In the genomic region with DNA sequence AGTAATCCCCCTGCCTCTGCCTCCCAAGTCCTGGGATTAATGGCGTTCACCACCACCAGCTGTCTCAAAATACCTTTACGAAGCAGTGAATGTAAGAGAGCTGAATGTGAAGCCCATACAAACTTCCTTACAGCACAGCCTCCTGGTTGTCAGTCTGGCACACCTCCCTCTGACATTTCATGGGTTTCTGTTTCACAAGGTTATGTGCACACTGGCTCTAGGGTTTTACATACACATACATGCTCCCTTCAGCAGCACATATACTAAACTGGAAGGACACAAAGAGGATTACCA, we compare ENCODE assay signal across 13 mouse cellular contexts. TPM values are rescaled to one million over a fixed set of nuclear protein-coding genes. Genes with fewer than 3 reads are reported as not detected.
DNase-seq lines count a peak whose midpoint lies in the region; ATAC-seq and TF ChIP-seq lines count a peak whose summit lies in the region.
"Had no signal": no experiment of that assay in that cellular context is flagged by ENCODE, and none has a peak within 500 bp of the region (broad histone marks: within the 10 kb centered on the region; RNA-seq: fewer than 3 reads in every experiment).

No protein-coding gene starts in this region.

- H3K36me3 ChIP-seq in forebrain, embryonic 15.5 days: no peaks in the 10 kb centered on the region
- H3K36me3 ChIP-seq in forebrain, embryonic 16.5 days (ENCODE audit: control insufficient read depth, insufficient read depth): no peaks in the 10 kb centered on the region
- H3K36me3 ChIP-seq in midbrain, embryonic 14.5 days (ENCODE audit: control insufficient read depth, insufficient read depth, low read length): no peaks in the 10 kb centered on the region
- no peaks in the 10 kb centered on the region for H3K36me3 ChIP-seq in midbrain, postnatal 0 days (ENCODE audit: insufficient read depth, low read length)
- no peaks in the 10 kb centered on the region for H3K36me3 ChIP-seq in limb, embryonic 15.5 days

- no peak overlapping the region for H3K9ac ChIP-seq in forebrain, embryonic 15.5 days (replicated peaks)
- no peak overlapping the region for H3K9ac ChIP-seq in forebrain, embryonic 16.5 days (replicated peaks; ENCODE audit: low read depth, low read length)
- H3K9ac ChIP-seq in midbrain, embryonic 14.5 days (replicated peaks; ENCODE audit: low read length): no peak overlapping the region
- no peak overlapping the region for H3K9ac ChIP-seq in midbrain, postnatal 0 days (replicated peaks; ENCODE audit: low read length, poor library complexity, severe bottlenecking)
- H3K9ac ChIP-seq in limb, embryonic 15.5 days: no peak overlapping the region

- no peaks in the 10 kb centered on the region for H3K9me3 ChIP-seq in forebrain, embryonic 15.5 days
- H3K9me3 ChIP-seq in forebrain, embryonic 16.5 days (ENCODE audit: control insufficient read depth, low read length): no peaks in the 10 kb centered on the region
- H3K9me3 ChIP-seq in midbrain, embryonic 14.5 days (ENCODE audit: control insufficient read depth, low read length): no peaks in the 10 kb centered on the region
- H3K9me3 ChIP-seq in midbrain, postnatal 0 days (ENCODE audit: low read length): no peaks in the 10 kb centered on the region
- no peaks in the 10 kb centered on the region for H3K9me3 ChIP-seq in limb, embryonic 15.5 days

- TF ChIP-seq CTCF in midbrain, postnatal 0 days (IDR thresholded peaks at IDR 0.05): no peak

- no peak for DNase-seq in midbrain, embryonic 14.5 days
- no peak for DNase-seq in midbrain, postnatal 0 days (ENCODE audit: low spot score)
- DNase-seq in layer of hippocampus, adult 11-12 months (ENCODE audit: low spot score): no peak
- DNase-seq in kidney, postnatal 25 days: no peak
- DNase-seq: gastrocnemius, postnatal 25 days; layer of hippocampus, postnatal 36 days; lung, adult 2 months; right cerebral cortex, postnatal 25 days had no signal

- H3K4me3 ChIP-seq in forebrain, embryonic 15.5 days: no peak overlapping the region
- H3K4me3 ChIP-seq in forebrain, embryonic 16.5 days (replicated peaks; ENCODE audit: low read length): no peak overlapping the region
- no peak overlapping the region for H3K4me3 ChIP-seq in midbrain, embryonic 14.5 days (replicated peaks; ENCODE audit: low read depth, low read length)
- no peak overlapping the region for H3K4me3 ChIP-seq in midbrain, postnatal 0 days (ENCODE audit: low read depth, low read length)
- H3K4me3 ChIP-seq in limb, embryonic 15.5 days: no peak overlapping the region

- peak overlapping the region; percentile 97; the same call in 1 of the 2 replicates for H3K27ac ChIP-seq in forebrain, embryonic 15.5 days (replicated peaks)
- no peak overlapping the region; the same call in 1 of the 2 replicates for H3K27ac ChIP-seq in forebrain, embryonic 16.5 days (ENCODE audit: low read length)
- H3K27ac ChIP-seq in midbrain, embryonic 14.5 days (replicated peaks; ENCODE audit: low read depth, low read length): 0 out of 2 replicates have a peak overlapping the region, but pooled peaks have one; percentile 95
- H3K27ac ChIP-seq in midbrain, postnatal 0 days (ENCODE audit: low read depth, low read length): no peak overlapping the region
- H3K27ac ChIP-seq in limb, embryonic 15.5 days: peak overlapping the region; percentile 94

- peaks cover 33% of the 10 kb centered on the region for H3K4me1 ChIP-seq in forebrain, embryonic 15.5 days
- peaks cover 26% of the 10 kb centered on the region for H3K4me1 ChIP-seq in forebrain, embryonic 16.5 days (replicated peaks; ENCODE audit: control insufficient read depth, insufficient read depth, low read length)
- H3K4me1 ChIP-seq in midbrain, embryonic 14.5 days (ENCODE audit: control insufficient read depth, insufficient read depth, low read length): peaks cover 20% of the 10 kb centered on the region
- H3K4me1 ChIP-seq in midbrain, postnatal 0 days (ENCODE audit: insufficient read depth, low read length): peaks cover 9% of the 10 kb centered on the region; the same call in 1 of the 2 replicates
- peaks cover 39% of the 10 kb centered on the region for H3K4me1 ChIP-seq in limb, embryonic 15.5 days

- no peak overlapping the region for H3K4me2 ChIP-seq in forebrain, embryonic 15.5 days (replicated peaks)
- H3K4me2 ChIP-seq in forebrain, embryonic 16.5 days (ENCODE audit: low read length): no peak overlapping the region
- no peak overlapping the region for H3K4me2 ChIP-seq in midbrain, embryonic 14.5 days (ENCODE audit: low read length)
- H3K4me2 ChIP-seq in midbrain, postnatal 0 days (ENCODE audit: low read depth, low read length, poor library complexity, severe bottlenecking): no peak overlapping the region
- no peak overlapping the region for H3K4me2 ChIP-seq in limb, embryonic 15.5 days

- no peak for ATAC-seq in forebrain, embryonic 15.5 days (replicated peaks)
- ATAC-seq in forebrain, embryonic 16.5 days: no peak
- no peak for ATAC-seq in midbrain, embryonic 14.5 days (ENCODE audit: low FRiP score, low TSS enrichment)
- ATAC-seq in midbrain, postnatal 0 days (ENCODE audit: low FRiP score): no peak
- no peak for ATAC-seq in limb, embryonic 15.5 days (ENCODE audit: insufficient number of reproducible peaks, low FRiP score, low TSS enrichment, low read depth)
- ATAC-seq in megakaryocyte-erythroid progenitor cell, adult 5-6 weeks (replicated peaks; ENCODE audit: low FRiP score, low TSS enrichment, poor library complexity, severe bottlenecking): no peak
- ATAC-seq: CD4-positive, CD25-positive, alpha-beta regulatory T cell, adult 4 months had no signal

- H3K27me3 ChIP-seq in forebrain, embryonic 15.5 days: no peaks in the 10 kb centered on the region
- H3K27me3 ChIP-seq in forebrain, embryonic 16.5 days (replicated peaks; ENCODE audit: control insufficient read depth, insufficient read depth, low read length): no peaks in the 10 kb centered on the region
- no peaks in the 10 kb centered on the region for H3K27me3 ChIP-seq in midbrain, embryonic 14.5 days (ENCODE audit: control insufficient read depth, insufficient read depth, low read length)
- H3K27me3 ChIP-seq in midbrain, postnatal 0 days (ENCODE audit: insufficient read depth, low read length): no peaks in the 10 kb centered on the region
- H3K27me3 ChIP-seq in limb, embryonic 15.5 days: no peaks in the 10 kb centered on the region

- WGBS in forebrain, embryonic 15.5 days: 41% methylated on average over 2 of the region's 2 CpGs
- WGBS in forebrain, embryonic 16.5 days: 48% methylated on average over 2 of the region's 2 CpGs
- WGBS in midbrain, embryonic 14.5 days: 47% methylated on average over 2 of the region's 2 CpGs
- 55% methylated on average over 2 of the region's 2 CpGs for WGBS in midbrain, postnatal 0 days
- 46% methylated on average over 2 of the region's 2 CpGs for WGBS in limb, embryonic 15.5 days

RNA-seq across cellular contexts. Expression of gene Tmem107, which starts 4.1 kb away (rescaled TPM):
- polyA plus RNA-seq in forebrain, embryonic 15.5 days (2015; fragmentation: Nextera tagmentation; extraction: Ambion mirVana): 47.6 and 50.5 TPM in 2 replicates
- 43.7 and 48.4 TPM in 2 replicates for polyA plus RNA-seq in forebrain, embryonic 16.5 days (2015; fragmentation: Nextera tagmentation; extraction: Ambion mirVana)
- polyA plus RNA-seq in midbrain, embryonic 14.5 days (2014; fragmentation: Nextera tagmentation; extraction: Ambion mirVana): 28.0 and 36.5 TPM in 2 replicates
- 42.4 and 61.8 TPM in 2 replicates for total RNA-seq in midbrain, postnatal 0 days (2014; rRNA removed)
- 23.8 and 27.8 TPM in 2 replicates for polyA plus RNA-seq in midbrain, postnatal 0 days (2015; fragmentation: Nextera tagmentation; extraction: Ambion mirVana)
- 64.8 and 65.5 TPM in 2 replicates for polyA plus RNA-seq in limb, embryonic 15.5 days (2015; fragmentation: Nextera tagmentation; extraction: Ambion mirVana)
- 33.8 and 51.0 TPM in 2 replicates for total RNA-seq in megakaryocyte-erythroid progenitor cell, adult 5-6 weeks (2014; fragmentation: Nextera tagmentation)
- 16.2 and 33.4 TPM in 2 replicates for total RNA-seq in megakaryocyte-erythroid progenitor cell, adult 5-6 weeks (2017)

RNA-seq across cellular contexts. Expression of gene Vamp2, which starts 13.6 kb away (rescaled TPM):
- polyA plus RNA-seq in forebrain, embryonic 15.5 days (2015; fragmentation: Nextera tagmentation; extraction: Ambion mirVana): 179 and 188 TPM in 2 replicates
- 217 and 259 TPM in 2 replicates for polyA plus RNA-seq in forebrain, embryonic 16.5 days (2015; fragmentation: Nextera tagmentation; extraction: Ambion mirVana)
- 258 and 260 TPM in 2 replicates for polyA plus RNA-seq in midbrain, embryonic 14.5 days (2014; fragmentation: Nextera tagmentation; extraction: Ambion mirVana)
- total RNA-seq in midbrain, postnatal 0 days (2014; rRNA removed): 144 and 157 TPM in 2 replicates
- 591 and 600 TPM in 2 replicates for polyA plus RNA-seq in midbrain, postnatal 0 days (2015; fragmentation: Nextera tagmentation; extraction: Ambion mirVana)
- polyA plus RNA-seq in limb, embryonic 15.5 days (2015; fragmentation: Nextera tagmentation; extraction: Ambion mirVana): 95.0 and 103 TPM in 2 replicates
- 46.7 and 60.3 TPM in 2 replicates for total RNA-seq in megakaryocyte-erythroid progenitor cell, adult 5-6 weeks (2014; fragmentation: Nextera tagmentation)
- total RNA-seq in megakaryocyte-erythroid progenitor cell, adult 5-6 weeks (2017): 7.5 and 15.7 TPM in 2 replicates

RNA-seq across cellular contexts. Expression of gene Borcs6, which starts 15.2 kb away (rescaled TPM):
- polyA plus RNA-seq in forebrain, embryonic 15.5 days (2015; fragmentation: Nextera tagmentation; extraction: Ambion mirVana): 12.8 and 15.4 TPM in 2 replicates
- 11.4 and 12.3 TPM in 2 replicates for polyA plus RNA-seq in forebrain, embryonic 16.5 days (2015; fragmentation: Nextera tagmentation; extraction: Ambion mirVana)
- 17.3 and 20.1 TPM in 2 replicates for polyA plus RNA-seq in midbrain, embryonic 14.5 days (2014; fragmentation: Nextera tagmentation; extraction: Ambion mirVana)
- total RNA-seq in midbrain, postnatal 0 days (2014; rRNA removed): 33.3 and 39.0 TPM in 2 replicates
- 21.1 and 21.3 TPM in 2 replicates for polyA plus RNA-seq in midbrain, postnatal 0 days (2015; fragmentation: Nextera tagmentation; extraction: Ambion mirVana)
- polyA plus RNA-seq in limb, embryonic 15.5 days (2015; fragmentation: Nextera tagmentation; extraction: Ambion mirVana): 12.9 and 13.7 TPM in 2 replicates
- total RNA-seq in megakaryocyte-erythroid progenitor cell, adult 5-6 weeks (2014; fragmentation: Nextera tagmentation): 0.46 and 7.0 TPM in 2 replicates
- total RNA-seq in megakaryocyte-erythroid progenitor cell, adult 5-6 weeks (2017): 3.5 TPM in 2 replicates

RNA-seq across cellular contexts. Expression of gene Per1, which starts 20.3 kb away (rescaled TPM):
- 7.6 and 8.2 TPM in 2 replicates for polyA plus RNA-seq in forebrain, embryonic 15.5 days (2015; fragmentation: Nextera tagmentation; extraction: Ambion mirVana)
- polyA plus RNA-seq in forebrain, embryonic 16.5 days (2015; fragmentation: Nextera tagmentation; extraction: Ambion mirVana): 11.8 and 12.1 TPM in 2 replicates
- 9.3 and 13.1 TPM in 2 replicates for polyA plus RNA-seq in midbrain, embryonic 14.5 days (2014; fragmentation: Nextera tagmentation; extraction: Ambion mirVana)
- total RNA-seq in midbrain, postnatal 0 days (2014; rRNA removed): 28.5 and 47.1 TPM in 2 replicates
- 11.8 and 15.4 TPM in 2 replicates for polyA plus RNA-seq in midbrain, postnatal 0 days (2015; fragmentation: Nextera tagmentation; extraction: Ambion mirVana)
- 24.3 and 28.9 TPM in 2 replicates for polyA plus RNA-seq in limb, embryonic 15.5 days (2015; fragmentation: Nextera tagmentation; extraction: Ambion mirVana)
- 11.3 and 17.6 TPM in 2 replicates for total RNA-seq in megakaryocyte-erythroid progenitor cell, adult 5-6 weeks (2014; fragmentation: Nextera tagmentation)
- total RNA-seq in megakaryocyte-erythroid progenitor cell, adult 5-6 weeks (2017): 4.7 and 12.5 TPM in 2 replicates

RNA-seq across cellular contexts. Expression of gene Aurkb, which starts 29.3 kb away (rescaled TPM):
- 68.3 and 81.8 TPM in 2 replicates for polyA plus RNA-seq in forebrain, embryonic 15.5 days (2015; fragmentation: Nextera tagmentation; extraction: Ambion mirVana)
- polyA plus RNA-seq in forebrain, embryonic 16.5 days (2015; fragmentation: Nextera tagmentation; extraction: Ambion mirVana): 56.7 and 68.2 TPM in 2 replicates
- polyA plus RNA-seq in midbrain, embryonic 14.5 days (2014; fragmentation: Nextera tagmentation; extraction: Ambion mirVana): 14.6 and 29.6 TPM in 2 replicates
- 6.9 and 10.5 TPM in 2 replicates for total RNA-seq in midbrain, postnatal 0 days (2014; rRNA removed)
- 6.0 and 6.9 TPM in 2 replicates for polyA plus RNA-seq in midbrain, postnatal 0 days (2015; fragmentation: Nextera tagmentation; extraction: Ambion mirVana)
- polyA plus RNA-seq in limb, embryonic 15.5 days (2015; fragmentation: Nextera tagmentation; extraction: Ambion mirVana): 111 and 121 TPM in 2 replicates
- total RNA-seq in megakaryocyte-erythroid progenitor cell, adult 5-6 weeks (2014; fragmentation: Nextera tagmentation): 118 and 122 TPM in 2 replicates
- total RNA-seq in megakaryocyte-erythroid progenitor cell, adult 5-6 weeks (2017): 60.0 and 75.0 TPM in 2 replicates

Comparison
In these comparisons a context has a peak if more than half of its experiments do, and no peak if none do; other contexts are left out.
1. H3K27ac ChIP-seq: peak in forebrain, embryonic 15.5 days (single experiment), midbrain, embryonic 14.5 days (single experiment) and limb, embryonic 15.5 days (single experiment); none in forebrain, embryonic 16.5 days (single experiment) and midbrain, postnatal 0 days (single experiment).